In genomic region chr12:55490722-55491449, GRCm38 (mm10) we compare ENCODE assay signal across 8 mouse cellular contexts. TPM values are rescaled to one million over a fixed set of nuclear protein-coding genes. Genes with fewer than 3 reads are reported as not detected.
DNase-seq lines count a peak whose midpoint lies in the region; ATAC-seq and TF ChIP-seq lines count a peak whose summit lies in the region.

No protein-coding gene starts in this region.

- H3K4me1 ChIP-seq in CH12.LX (ENCODE audit: control insufficient read depth in 1 of 2, insufficient read depth in 2 of 2) = peaks cover 9 to 55% of the 10 kb centered on the region in 2 experiments
- H3K4me1 ChIP-seq in embryonic facial prominence, embryonic 12.5 days = peaks cover 21% of the 10 kb centered on the region
- H3K4me1 ChIP-seq in heart, postnatal 0 days (ENCODE audit: control insufficient read depth, insufficient read depth) = peaks cover 27% of the 10 kb centered on the region
- peaks cover 40% of the 10 kb centered on the region for H3K4me1 ChIP-seq in limb, embryonic 14.5 days (ENCODE audit: control insufficient read depth, insufficient read depth, low read length)

- no peak for TF ChIP-seq CTCF in CH12.LX (conservative IDR thresholded peaks at IDR 0.05 in 1 of 2, IDR thresholded peaks at IDR 0.05 in 1 of 2; ENCODE audit: low read depth in 2 of 2, low read length in 2 of 2)
- no peak for TF ChIP-seq CTCF in heart, postnatal 0 days (IDR thresholded peaks at IDR 0.05; ENCODE audit: low read depth)

- peak; percentile 56 to 87 for DNase-seq in adrenal gland, adult (ENCODE audit: inconsistent age in 2 of 2, low spot score in 1 of 2)
- no peak for DNase-seq in adrenal gland, adult 18-20 months (ENCODE audit: low spot score in 2 of 2)
- DNase-seq in CH12.LX (ENCODE audit: extremely low read depth) = no peak
- DNase-seq in heart, postnatal 0 days (ENCODE audit: low spot score) = peak; percentile 35
- DNase-seq in limb, embryonic 14.5 days (ENCODE audit: low spot score) = no peak
- DNase-seq in left cerebral cortex, adult 18-20 months (ENCODE audit: low spot score in 2 of 2) = no peak

- peak overlapping the region; percentile 82 for H3K9ac ChIP-seq in CH12.LX (ENCODE audit: insufficient read depth, low read depth)
- peak overlapping the region; percentile 79; the same call in 1 of the 2 replicates for H3K9ac ChIP-seq in embryonic facial prominence, embryonic 12.5 days
- H3K9ac ChIP-seq in heart, postnatal 0 days (replicated peaks; ENCODE audit: low read depth, low read length) = peak overlapping the region; percentile 94
- peak overlapping the region; percentile 99 for H3K9ac ChIP-seq in limb, embryonic 14.5 days (ENCODE audit: low read depth, low read length, severe bottlenecking)

- ATAC-seq in embryonic facial prominence, embryonic 12.5 days (ENCODE audit: insufficient number of reproducible peaks, insufficient read depth, low FRiP score, low TSS enrichment) = no peak
- ATAC-seq in heart, postnatal 0 days (ENCODE audit: insufficient read depth, low read depth) = no peak
- ATAC-seq in limb, embryonic 14.5 days (ENCODE audit: low FRiP score, low read depth) = no peak

- no peaks in the 10 kb centered on the region for H3K9me3 ChIP-seq in CH12.LX (replicated peaks; ENCODE audit: low read length)
- no peaks in the 10 kb centered on the region for H3K9me3 ChIP-seq in embryonic facial prominence, embryonic 12.5 days
- no peaks in the 10 kb centered on the region for H3K9me3 ChIP-seq in heart, postnatal 0 days (replicated peaks; ENCODE audit: control insufficient read depth, low read length)
- no peaks in the 10 kb centered on the region for H3K9me3 ChIP-seq in limb, embryonic 14.5 days (ENCODE audit: control insufficient read depth, low read length)

- H3K27me3 ChIP-seq in CH12.LX (replicated peaks) (no peaks in the 10 kb centered on the region), myocyte (ENCODE audit: control insufficient read depth, insufficient read depth, insufficient read length) (no peaks in the 10 kb centered on the region)
- no peaks in the 10 kb centered on the region for H3K27me3 ChIP-seq in embryonic facial prominence, embryonic 12.5 days
- H3K27me3 ChIP-seq in heart, postnatal 0 days (ENCODE audit: control insufficient read depth, insufficient read depth, low read length) = no peaks in the 10 kb centered on the region
- no peaks in the 10 kb centered on the region for H3K27me3 ChIP-seq in limb, embryonic 14.5 days (ENCODE audit: control insufficient read depth, insufficient read depth, low read length)

- peak overlapping the region; percentile 19; the same call in 1 of the 2 replicates for H3K4me2 ChIP-seq in CH12.LX (ENCODE audit: insufficient read depth, low read depth, poor library complexity, severe bottlenecking)
- H3K4me2 ChIP-seq in embryonic facial prominence, embryonic 12.5 days (replicated peaks) = peak overlapping the region; percentile 67
- peak overlapping the region; percentile 83 for H3K4me2 ChIP-seq in heart, postnatal 0 days (ENCODE audit: low read depth, low read length)
- H3K4me2 ChIP-seq in limb, embryonic 14.5 days (replicated peaks; ENCODE audit: low read depth, low read length, severe bottlenecking) = peak overlapping the region; percentile 92
- peak overlapping the region; percentile 71 for H3K4me2 ChIP-seq in myocyte (ENCODE audit: low read depth)

- H3K4me3 ChIP-seq in CH12.LX (replicated peaks in 1 of 3; ENCODE audit: low read depth in 2 of 3, low read length in 2 of 3, poor library complexity in 1 of 3) (peak overlapping the region; percentile 81 to 94 (median 89)), myocyte (peak overlapping the region; percentile 39)
- H3K4me3 ChIP-seq in embryonic facial prominence, embryonic 12.5 days = peak overlapping the region; percentile 62
- H3K4me3 ChIP-seq in heart, postnatal 0 days (ENCODE audit: low read depth, low read length) = peak overlapping the region; percentile 82
- peak overlapping the region; percentile 85 for H3K4me3 ChIP-seq in limb, embryonic 14.5 days (replicated peaks; ENCODE audit: low read length)

- H3ac ChIP-seq in myocyte (ENCODE audit: control insufficient read depth, insufficient read length) = peak overlapping the region; percentile 28

- peaks cover 30% of the 10 kb centered on the region for H3K79me2 ChIP-seq in CH12.LX (replicated peaks; ENCODE audit: control insufficient read depth, extremely low read depth, insufficient read depth, poor library complexity, severe bottlenecking)
- H3K79me2 ChIP-seq in myocyte (ENCODE audit: control insufficient read depth, insufficient read depth) = no peaks in the 10 kb centered on the region

- dilution Hi-C loops in CH12.LX (cut with MboI; ENCODE audit: extremely low pct_ligation_motif_present, extremely low pct_unique_long_range_greater_than_20kb, low sequenced_read_pairs) = no loop called here

- no peak for TF ChIP-seq EP300 in CH12.LX (IDR thresholded peaks at IDR 0.05; ENCODE audit: low read length)
- no peak for TF ChIP-seq EP300 in heart, postnatal 0 days (IDR thresholded peaks at IDR 0.05; ENCODE audit: low read depth)

- in situ Hi-C loops in CH12.LX (cut with MboI; ENCODE audit: low pct_ligation_motif_present, low pct_unique_long_range_greater_than_20kb, low sequenced_read_pairs) = loop anchor here (5.0 to 10.0 kb wide), 2 partner anchors 49 to 106 kb away; partner anchors contain the start of gene Psma6

- peak overlapping the region; percentile 98 for H3K27ac ChIP-seq in CH12.LX (ENCODE audit: insufficient read depth, low read depth)
- H3K27ac ChIP-seq in embryonic facial prominence, embryonic 12.5 days = peak overlapping the region; percentile 99
- H3K27ac ChIP-seq in heart, postnatal 0 days (ENCODE audit: low read depth) = peak overlapping the region; percentile 100
- H3K27ac ChIP-seq in limb, embryonic 14.5 days (replicated peaks; ENCODE audit: low read depth, low read length) = peak overlapping the region; percentile 100; the same call in 1 of the 2 replicates

- WGBS in embryonic facial prominence, embryonic 12.5 days = 79% methylated on average over 13 of the region's 13 CpGs
- WGBS in heart, postnatal 0 days = 58% methylated on average over 13 of the region's 13 CpGs
- 70% methylated on average over 13 of the region's 13 CpGs for WGBS in limb, embryonic 14.5 days

- H3K36me3 ChIP-seq in CH12.LX (replicated peaks in 1 of 2; ENCODE audit: control insufficient read depth in 1 of 2, insufficient read depth in 1 of 2, low read length in 1 of 2) = peaks cover 37 to 52% of the 10 kb centered on the region in 2 experiments
- H3K36me3 ChIP-seq in embryonic facial prominence, embryonic 12.5 days = peaks cover 39% of the 10 kb centered on the region
- H3K36me3 ChIP-seq in heart, postnatal 0 days (replicated peaks; ENCODE audit: control insufficient read depth, insufficient read depth, low read length) = peaks cover 37% of the 10 kb centered on the region
- peaks cover 56% of the 10 kb centered on the region for H3K36me3 ChIP-seq in limb, embryonic 14.5 days (ENCODE audit: control insufficient read depth, insufficient read depth, low read length)
- peaks cover 21% of the 10 kb centered on the region for H3K36me3 ChIP-seq in myocyte (ENCODE audit: control insufficient read depth, insufficient read depth)

- no peak; the same call in 1 of the 2 replicates for TF ChIP-seq POLR2A in CH12.LX (IDR thresholded peaks at IDR 0.05; ENCODE audit: low read depth, low read length)
- no peak for TF ChIP-seq POLR2A in limb, embryonic 14.5 days (IDR thresholded peaks at IDR 0.05; ENCODE audit: borderline replicate concordance, extremely low read depth, insufficient read depth, insufficient read length)
- TF ChIP-seq POLR2A in myocyte (IDR thresholded peaks at IDR 0.05; ENCODE audit: insufficient read length, low read depth) = no peak

- no peak for TF ChIP-seq RAD21 in CH12.LX (IDR thresholded peaks at IDR 0.05; ENCODE audit: low read depth, low read length)

TF ChIP-seq in CH12.LX, 34 proteins besides CTCF, POLR2A, EP300 and RAD21 (continues in another document):
- no peak for TF ChIP-seq MYC (IDR thresholded peaks at IDR 0.05; ENCODE audit: low read depth, low read length)
- TF ChIP-seq ZC3H11A (IDR thresholded peaks at IDR 0.05; ENCODE audit: low read depth, low read length) = no peak
- TF ChIP-seq POLR2AphosphoS2 (IDR thresholded peaks at IDR 0.05; ENCODE audit: low read depth, low read length) = peak; percentile 96
- TF ChIP-seq HCFC1 (IDR thresholded peaks at IDR 0.05; ENCODE audit: low read depth, low read length) = no peak
- TF ChIP-seq CHD1 (IDR thresholded peaks at IDR 0.05; ENCODE audit: low read depth, low read length) = peak; percentile 96
- peak; percentile 54 for TF ChIP-seq UBTF (IDR thresholded peaks at IDR 0.05; ENCODE audit: low read depth, low read length)
- TF ChIP-seq JUND (conservative IDR thresholded peaks at IDR 0.05; ENCODE audit: low read depth, low read length) = no peak
- TF ChIP-seq IRF4 (IDR thresholded peaks at IDR 0.05; ENCODE audit: low read depth, low read length) = 0 out of 2 replicates have a peak, but pooled peaks have one; percentile 11

TF ChIP-seq in myocyte, 11 proteins besides CTCF, POLR2A, EP300 and RAD21:
- TF ChIP-seq REST (IDR thresholded peaks at IDR 0.05; ENCODE audit: insufficient read depth, insufficient read length) = no peak
- no peak for TF ChIP-seq USF1 (IDR thresholded peaks at IDR 0.05; ENCODE audit: low read depth)
- no peak for TF ChIP-seq SRF (IDR thresholded peaks at IDR 0.05; ENCODE audit: control insufficient read depth, insufficient read length, low read depth)
- no peak for TF ChIP-seq MYOG (IDR thresholded peaks at IDR 0.05; ENCODE audit: control insufficient read depth in 1 of 3, insufficient read depth in 1 of 3, insufficient read length in 2 of 3, low read depth in 2 of 3)
- no peak for TF ChIP-seq E2F4 (IDR thresholded peaks at IDR 0.05; ENCODE audit: insufficient read depth)
- TF ChIP-seq MYOD1 (IDR thresholded peaks at IDR 0.05; ENCODE audit: control insufficient read depth in 1 of 3, insufficient read length in 2 of 3, low read depth in 2 of 3) = no peak
- no peak for TF ChIP-seq CEBPB (IDR thresholded peaks at IDR 0.05; ENCODE audit: insufficient read depth, poor library complexity, severe bottlenecking)

RNA-seq across cellular contexts. Expression of gene Nfkbia, which starts 1.6 kb away (rescaled TPM):
- 100 to 1,000 TPM in 1 of 2 experiments, 10 to 100 TPM in 1; 72.4 to 107 TPM for total RNA-seq in adrenal gland, adult 18-20 months (2021)
- total RNA-seq in CH12.LX (2012; rRNA removed) (465 and 702 TPM in 2 replicates), CH12.LX (2014; rRNA removed) (138 and 178 TPM in 2 replicates)
- polyA plus RNA-seq in CH12.LX (2012; ENCODE audit: insufficient read length, low read depth) (115 and 143 TPM in 2 replicates), myocyte (2012; fragmentation: generic; extraction: Trizol) (18.0 TPM)
- polyA plus RNA-seq in embryonic facial prominence, embryonic 12.5 days (2016; fragmentation: Nextera tagmentation; extraction: Ambion mirVana) = 76.8 and 78.3 TPM in 2 replicates
- total RNA-seq in heart, postnatal 0 days (2014; rRNA removed; ENCODE audit: low replicate concordance) = 65.1 and 108 TPM in 2 replicates
- polyA plus RNA-seq in heart, postnatal 0 days (2015; fragmentation: Nextera tagmentation; extraction: Ambion mirVana) = 67.1 and 72.4 TPM in 2 replicates
- 76.0 and 110 TPM in 2 replicates for polyA plus RNA-seq in limb, embryonic 14.5 days (2012; rRNA removed)
- polyA plus RNA-seq in limb, embryonic 14.5 days (2014; fragmentation: Nextera tagmentation; extraction: Ambion mirVana) = 111 and 123 TPM in 2 replicates
- total RNA-seq in left cerebral cortex, adult 18-20 months (2021) = 10 to 100 TPM; 27.2 to 32.0 TPM

Comparison
In these comparisons a context has a peak if more than half of its experiments do, and no peak if none do; other contexts are left out.
1. DNase-seq: peak in adrenal gland, adult (2 of 2) and heart, postnatal 0 days (single experiment); none in adrenal gland, adult 18-20 months (0 of 2), CH12.LX (single experiment), limb, embryonic 14.5 days (single experiment) and left cerebral cortex, adult 18-20 months (0 of 2).
2. H3K4me2 ChIP-seq: peak in every context shown above with its lines; median percentile 92 in limb, embryonic 14.5 days; 83 in heart, postnatal 0 days; 71 in myocyte; 67 in embryonic facial prominence, embryonic 12.5 days; 19 in CH12.LX.
3. H3K4me3 ChIP-seq: peak in every context shown above with its lines; median percentile 89 in CH12.LX; 85 in limb, embryonic 14.5 days; 82 in heart, postnatal 0 days; 62 in embryonic facial prominence, embryonic 12.5 days; 39 in myocyte.
4. Peak in every context shown above with its lines, with median percentiles within 50 percentile points of each other: H3K27ac ChIP-seq and H3K9ac ChIP-seq.